Mouse (Mus musculus) liver, embryonic 15.5 days (tissue): ENCODE results near the gene Ip6k1. TPM values are rescaled to one million over a fixed set of nuclear protein-coding genes. Genes with fewer than 3 reads are reported as not detected.

Experiments
- ATAC-seq: fragments of 200-750 bp; cut with Nextera tagmentation; 2 replicates; pipeline ENCODE4 v1.8.0; 2017; ENCODE audit warnings: moderate number of reproducible peaks, mild to moderate bottlenecking, moderate library complexity; ENCODE audit not compliant: insufficient read depth
- H3K27ac ChIP-seq: fragments of 300-500 bp; sonication (generic); replicated peaks from 2 replicates; pipeline ENCODE4 v1.5.1; 2015; ENCODE audit warnings: mild to moderate bottlenecking, inconsistent platforms
- H3K27me3 ChIP-seq: fragments of 300-500 bp; sonication (generic); 2 replicates; pipeline ENCODE4 v1.6.1; 2015; ENCODE audit warnings: mild to moderate bottlenecking, inconsistent platforms
- H3K36me3 ChIP-seq: fragments of 300-500 bp; sonication (generic); replicated peaks from 2 replicates; pipeline ENCODE4 v1.6.1; 2015; ENCODE audit warnings: moderate library complexity, mild to moderate bottlenecking, inconsistent platforms
- H3K4me1 ChIP-seq: fragments of 300-500 bp; sonication (generic); replicated peaks from 2 replicates; pipeline ENCODE4 v1.6.1; 2015; ENCODE audit warnings: inconsistent platforms
- H3K4me2 ChIP-seq: fragments of 300-500 bp; sonication (generic); 2 replicates; pipeline ENCODE4 v1.6.1; 2015; ENCODE audit warnings: moderate library complexity, mild to moderate bottlenecking, inconsistent platforms
- H3K4me3 ChIP-seq: fragments of 300-500 bp; sonication (generic); replicated peaks from 2 replicates; pipeline ENCODE4 v1.5.1; 2015; ENCODE audit warnings: mild to moderate bottlenecking, inconsistent platforms
- H3K9ac ChIP-seq: fragments of 300-500 bp; sonication (generic); 2 replicates; pipeline ENCODE4 v1.6.1; 2015; ENCODE audit warnings: moderate library complexity, mild to moderate bottlenecking, inconsistent platforms
- H3K9me3 ChIP-seq: fragments of 300-500 bp; sonication (generic); replicated peaks from 2 replicates; pipeline ENCODE4 v1.6.1; 2016; ENCODE audit warnings: inconsistent platforms
- WGBS: fragments of 180-500 bp; shearing (Covaris S2); methylation state at CpG from one replicate; pipeline ENCODE4 v1.1.7; 2015; ENCODE audit warnings: mixed read lengths; ENCODE audit not compliant: insufficient replicate concordance; 5-methylcytosine and 5-hydroxymethylcytosine counted together
- polyA plus RNA-seq: library from polyadenylated mRNA; unstranded; fragments of >200 nt; fragmentation: Nextera tagmentation; extraction: Ambion mirVana; gene quantifications from 2 replicates; pipeline ENCODE4 v1.2.1, GENCODE M21; 2015

Ip6k1 gene
- polyA plus RNA-seq, 1 experiment from 2014 or later, result 35.3 TPM

DNA sequence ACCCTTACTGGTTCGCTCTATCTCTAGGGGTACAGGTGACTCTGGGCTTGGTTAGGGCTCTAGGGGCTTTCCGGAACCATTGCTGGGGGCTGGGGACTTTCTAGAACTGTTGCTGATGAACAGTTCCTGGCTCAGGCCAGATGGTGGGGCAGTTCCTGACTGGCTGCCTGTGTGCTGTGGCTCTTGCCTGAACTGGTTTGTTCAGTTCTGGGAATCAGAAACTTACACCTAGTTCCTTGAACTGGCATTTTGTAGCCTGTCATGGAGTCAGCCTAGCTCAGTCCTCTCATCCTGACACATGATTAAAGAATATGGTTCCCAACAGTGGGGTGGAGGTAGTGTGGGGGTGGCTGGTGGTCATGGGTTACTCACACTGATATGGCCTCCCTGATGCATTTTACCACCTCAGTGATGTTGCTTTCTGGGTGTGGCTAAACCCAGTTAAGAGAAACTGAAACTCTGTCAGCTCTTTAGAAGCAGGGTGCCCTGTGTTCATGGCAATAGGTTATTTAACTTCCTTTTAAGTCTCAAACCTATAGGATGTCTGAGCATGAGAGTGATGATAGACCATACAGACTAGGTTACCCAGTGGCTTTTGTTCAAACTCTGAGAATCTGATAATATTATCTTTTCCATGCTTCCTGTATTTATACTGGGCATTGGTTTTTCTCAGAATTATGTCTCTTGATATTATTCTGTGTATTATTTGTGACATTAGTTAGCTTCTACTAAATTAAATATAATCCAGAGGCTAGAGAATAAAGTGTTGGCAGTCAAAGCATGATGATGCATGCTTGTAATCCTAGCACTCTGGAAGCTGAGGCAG lies 33.2 kb downstream of the Ip6k1 start:
- H3K27me3 ChIP-seq, result no peaks in the 10 kb centered on the region
- H3K27ac ChIP-seq, result no peak overlapping the region
- ATAC-seq, result no peak
- H3K9ac ChIP-seq, result no peak overlapping the region
- WGBS, result 94% methylated on average over 2 of the region's 2 CpGs
- no peak overlapping the region for H3K4me2 ChIP-seq
- no peaks in the 10 kb centered on the region for H3K9me3 ChIP-seq
- no peaks in the 10 kb centered on the region for H3K4me1 ChIP-seq
- peaks cover 87% of the 10 kb centered on the region for H3K36me3 ChIP-seq
- no peak overlapping the region for H3K4me3 ChIP-seq

DNA sequence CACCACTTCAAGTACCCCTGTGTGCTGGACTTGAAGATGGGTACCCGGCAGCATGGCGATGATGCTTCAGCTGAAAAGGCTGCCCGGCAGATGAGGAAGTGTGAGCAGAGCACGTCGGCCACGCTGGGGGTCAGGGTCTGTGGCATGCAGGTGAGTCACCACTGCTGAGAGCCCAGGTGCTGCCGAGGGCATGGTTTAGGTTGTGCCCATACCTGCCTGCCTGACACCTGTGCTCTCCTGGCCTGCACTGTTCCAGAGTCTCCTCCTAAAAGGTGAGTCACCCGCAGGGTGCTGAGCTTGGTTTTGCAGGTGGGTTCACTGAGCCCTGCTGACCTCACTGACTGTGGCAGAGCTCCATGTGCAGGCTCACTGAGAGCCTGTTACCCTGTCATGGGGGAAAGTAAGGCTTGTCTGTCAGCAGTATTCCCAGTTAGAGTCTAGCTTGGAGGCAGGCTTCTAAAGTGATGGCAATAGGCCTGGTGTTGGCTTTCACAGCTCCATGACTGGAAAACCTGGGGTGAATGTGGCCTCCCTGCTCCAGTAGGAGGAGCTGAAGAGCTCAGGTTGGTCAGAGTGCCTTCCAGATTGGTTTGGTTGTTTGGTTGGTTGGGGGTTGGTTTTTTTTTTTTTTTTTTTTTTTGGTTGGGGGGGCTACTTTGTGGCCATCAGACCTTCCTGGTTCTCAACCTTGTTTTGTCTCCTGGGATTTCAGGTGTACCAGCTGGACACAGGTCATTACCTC lies 42.6 kb downstream of the Ip6k1 start:
- H3K27me3 ChIP-seq, result no peaks in the 10 kb centered on the region
- H3K4me2 ChIP-seq, result no peak overlapping the region
- no peak overlapping the region for H3K4me3 ChIP-seq
- H3K4me1 ChIP-seq, result peaks cover 34% of the 10 kb centered on the region
- peaks cover 77% of the 10 kb centered on the region for H3K36me3 ChIP-seq
- H3K27ac ChIP-seq, result no peak overlapping the region
- no peaks in the 10 kb centered on the region for H3K9me3 ChIP-seq
- 88% methylated on average over 8 of the region's 8 CpGs for WGBS
- no peak overlapping the region for H3K9ac ChIP-seq
- no peak for ATAC-seq

DNA sequence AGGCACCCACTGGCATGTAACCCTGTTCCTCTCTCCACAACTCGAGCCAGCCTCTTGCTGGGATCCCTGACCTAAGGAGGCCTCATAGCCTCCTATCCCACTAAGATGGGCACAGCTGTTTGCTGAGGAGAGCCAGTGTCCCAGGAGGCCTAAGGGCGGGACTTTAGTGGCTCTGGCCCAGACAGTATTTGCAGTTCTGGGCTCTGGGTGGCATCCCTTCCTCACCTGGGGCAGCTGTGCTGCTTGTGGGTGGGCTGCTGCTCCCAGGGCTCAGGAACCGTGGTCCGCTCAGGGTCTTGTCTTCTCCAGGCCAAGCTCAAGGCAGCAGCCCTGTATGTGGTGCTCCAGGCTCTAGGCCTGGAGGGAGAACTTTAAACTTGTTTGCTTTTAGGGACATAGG lies 44.3 kb downstream of the Ip6k1 start:
- Histone ChIP-seq H3K36me3 (peaks cover 78% of the 10 kb centered on the region), H3K4me2 (peak overlapping the region; percentile 94; the same call in 1 of the 2 replicates), H3K27ac (peak overlapping the region; percentile 90), H3K27me3 (no peaks in the 10 kb centered on the region), H3K9ac (no peak overlapping the region), H3K4me3 (no peak overlapping the region), H3K4me1 (peaks cover 46% of the 10 kb centered on the region), H3K9me3 (no peaks in the 10 kb centered on the region)
- 78% methylated on average over 4 of the region's 4 CpGs for WGBS
- ATAC-seq, result no peak

DNA sequence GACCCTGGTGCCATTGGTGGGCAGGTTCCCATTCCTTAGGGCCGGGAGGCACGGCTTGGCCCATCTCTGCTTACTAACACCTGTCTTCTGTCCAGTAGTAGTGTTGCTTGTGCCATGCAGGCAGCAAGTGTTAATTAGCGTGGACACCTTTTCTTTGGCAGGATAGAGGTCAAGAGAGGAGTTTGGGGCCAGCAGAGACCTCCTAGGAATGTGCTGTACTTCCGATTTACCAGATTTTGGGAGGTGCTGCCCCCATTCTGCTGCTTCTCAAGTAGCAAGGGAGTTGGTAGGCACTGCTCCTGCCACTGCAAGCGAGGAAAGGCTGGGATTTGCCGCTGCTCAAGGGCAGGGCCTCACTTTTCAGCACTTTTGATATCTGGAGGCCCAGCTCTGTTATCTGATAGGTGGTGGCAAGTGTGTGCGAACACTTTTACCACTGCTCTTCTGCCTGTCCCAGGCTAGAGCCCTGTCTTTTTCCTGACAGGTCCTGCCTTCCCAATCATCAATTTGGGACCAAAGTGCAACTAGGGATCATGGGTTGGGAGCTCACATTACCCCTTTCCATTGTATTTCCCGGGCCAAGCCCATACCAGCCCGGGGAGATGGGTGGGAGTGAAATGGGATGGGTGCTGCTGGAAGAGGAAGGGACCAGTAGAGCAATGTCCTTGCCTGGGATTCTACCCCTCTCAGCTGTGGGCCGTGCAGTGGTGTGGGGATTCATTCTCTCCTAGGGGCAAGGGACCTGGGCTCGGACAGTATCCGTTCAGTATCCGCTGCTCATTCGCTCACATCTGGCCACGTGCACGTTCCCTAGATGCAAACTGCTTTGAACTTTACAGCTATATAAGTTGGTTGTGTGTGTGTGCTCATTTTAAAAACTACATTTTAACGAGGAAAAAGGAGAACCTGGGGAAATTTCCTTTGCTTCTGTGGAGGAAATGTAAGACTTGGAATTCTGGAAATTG lies 45.6 kb downstream of the Ip6k1 start:
- Histone ChIP-seq H3K36me3 (peaks cover 78% of the 10 kb centered on the region), H3K9me3 (no peaks in the 10 kb centered on the region), H3K4me2 (peak overlapping the region; percentile 94), H3K9ac (peak overlapping the region; percentile 56), H3K27me3 (no peaks in the 10 kb centered on the region), H3K4me3 (peak overlapping the region; percentile 74), H3K4me1 (peaks cover 59% of the 10 kb centered on the region), H3K27ac (peak overlapping the region; percentile 90)
- WGBS, result 34% methylated on average over 17 of the region's 17 CpGs
- ATAC-seq, result no peak; the same call in 1 of the 2 replicates

DNA sequence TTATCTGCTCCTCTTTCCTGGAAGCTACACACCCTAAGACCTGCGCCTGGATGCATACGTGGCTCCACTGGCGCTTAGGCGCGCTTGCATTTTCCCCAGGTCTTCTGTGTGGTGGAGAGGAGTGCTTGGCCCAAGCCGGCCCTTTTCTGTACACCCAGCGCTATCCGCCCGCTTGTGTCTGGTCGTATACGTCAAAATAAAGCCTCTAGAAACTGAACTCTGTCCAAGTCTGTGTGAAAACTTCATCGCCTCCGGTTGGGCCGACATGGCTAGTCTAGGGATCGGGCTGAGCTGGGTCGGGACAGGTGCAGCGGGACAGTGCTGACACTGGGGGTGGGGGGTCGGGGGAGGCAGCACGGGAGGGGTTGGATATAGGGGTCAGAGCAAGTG lies 46.3 kb downstream of the Ip6k1 start:
- WGBS, result under 1% methylated on average over 19 of the region's 19 CpGs
- Histone ChIP-seq H3K4me1 (peaks cover 66% of the 10 kb centered on the region), H3K9me3 (no peaks in the 10 kb centered on the region), H3K27ac (peak overlapping the region; percentile 90), H3K36me3 (peaks cover 78% of the 10 kb centered on the region), H3K27me3 (no peaks in the 10 kb centered on the region), H3K9ac (peak overlapping the region; percentile 56), H3K4me3 (peak overlapping the region; percentile 74), H3K4me2 (peak overlapping the region; percentile 94)
- peak; percentile 4 for ATAC-seq

DNA sequence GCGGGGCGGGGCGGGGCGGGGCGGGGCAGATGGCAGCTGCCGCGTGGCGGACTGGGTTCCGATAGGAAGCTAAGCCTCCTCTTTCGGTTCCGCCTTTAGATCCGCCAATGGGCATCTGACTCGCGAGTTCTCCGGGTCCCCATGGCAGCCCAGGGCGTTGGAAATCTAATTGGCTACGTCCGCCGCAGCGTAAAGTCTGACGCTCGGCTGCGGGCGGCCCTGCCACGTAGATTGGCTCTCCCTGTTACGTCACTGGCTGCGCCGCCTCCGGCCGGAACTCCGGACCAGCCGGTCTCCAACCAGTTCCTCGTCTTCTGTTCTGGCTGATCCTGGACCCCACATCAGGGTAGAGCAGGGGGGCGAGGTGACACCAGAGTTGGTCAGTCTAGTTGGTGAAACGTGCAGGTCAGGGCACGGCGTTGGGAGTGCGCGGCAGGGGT lies 46.7 kb downstream of the Ip6k1 start, which contains the start of gene Gmppb:
Gene Gmppb (plus strand): TSS at position 227 of the 440 bp plus-strand sequence.
- Histone ChIP-seq H3K9me3 (no peaks in the 10 kb centered on the region), H3K27me3 (no peaks in the 10 kb centered on the region), H3K4me3 (peak within 1 kb of the TSS; percentile 74), H3K36me3 (peaks cover 78% of the 10 kb centered on the region), H3K4me2 (peak within 1 kb of the TSS; percentile 94), H3K27ac (peak within 1 kb of the TSS; percentile 90), H3K9ac (peak within 1 kb of the TSS; percentile 70), H3K4me1 (peaks cover 71% of the 10 kb centered on the region)
- under 1% methylated on average over 39 of the region's 39 CpGs for WGBS
- ATAC-seq, result peak; percentile 93

DNA sequence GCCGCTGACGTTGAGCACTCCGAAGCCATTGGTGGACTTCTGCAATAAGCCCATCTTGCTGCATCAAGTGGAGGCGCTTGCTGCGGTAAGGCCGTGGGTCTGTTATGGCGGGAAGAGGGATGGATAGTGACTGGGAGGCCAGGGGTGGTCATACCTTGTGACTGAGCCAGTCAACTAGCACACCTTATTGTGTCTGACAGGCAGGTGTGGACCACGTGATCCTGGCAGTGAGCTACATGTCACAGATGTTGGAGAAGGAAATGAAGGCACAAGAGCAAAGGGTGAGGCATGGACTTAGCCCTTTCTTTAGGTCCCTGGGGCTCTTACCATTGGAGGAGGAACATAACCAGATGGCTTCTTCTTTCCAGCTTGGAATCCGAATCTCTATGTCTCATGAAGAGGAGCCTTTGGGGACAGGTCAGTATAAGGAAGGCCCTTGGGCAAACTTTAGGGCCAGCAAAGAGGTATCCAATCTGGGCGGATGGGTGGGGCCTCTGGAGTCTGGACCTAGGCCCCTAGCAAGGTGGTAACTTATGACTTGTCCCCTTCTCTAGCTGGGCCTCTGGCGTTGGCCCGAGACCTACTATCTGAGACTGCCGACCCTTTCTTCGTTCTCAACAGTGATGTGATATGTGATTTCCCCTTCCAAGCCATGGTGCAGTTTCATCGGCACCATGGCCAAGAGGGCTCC lies 47.4 kb downstream of the Ip6k1 start:
- peaks cover 75% of the 10 kb centered on the region for H3K4me1 ChIP-seq
- peaks cover 81% of the 10 kb centered on the region for H3K36me3 ChIP-seq
- peak overlapping the region; percentile 94 for H3K4me2 ChIP-seq
- no peaks in the 10 kb centered on the region for H3K9me3 ChIP-seq
- WGBS, result 34% methylated on average over 15 of the region's 15 CpGs
- H3K27me3 ChIP-seq, result no peaks in the 10 kb centered on the region
- peak overlapping the region; percentile 81 for H3K27ac ChIP-seq
- H3K9ac ChIP-seq, result peak overlapping the region; percentile 70
- no peak for ATAC-seq
- H3K4me3 ChIP-seq, result peak overlapping the region; percentile 74

DNA sequence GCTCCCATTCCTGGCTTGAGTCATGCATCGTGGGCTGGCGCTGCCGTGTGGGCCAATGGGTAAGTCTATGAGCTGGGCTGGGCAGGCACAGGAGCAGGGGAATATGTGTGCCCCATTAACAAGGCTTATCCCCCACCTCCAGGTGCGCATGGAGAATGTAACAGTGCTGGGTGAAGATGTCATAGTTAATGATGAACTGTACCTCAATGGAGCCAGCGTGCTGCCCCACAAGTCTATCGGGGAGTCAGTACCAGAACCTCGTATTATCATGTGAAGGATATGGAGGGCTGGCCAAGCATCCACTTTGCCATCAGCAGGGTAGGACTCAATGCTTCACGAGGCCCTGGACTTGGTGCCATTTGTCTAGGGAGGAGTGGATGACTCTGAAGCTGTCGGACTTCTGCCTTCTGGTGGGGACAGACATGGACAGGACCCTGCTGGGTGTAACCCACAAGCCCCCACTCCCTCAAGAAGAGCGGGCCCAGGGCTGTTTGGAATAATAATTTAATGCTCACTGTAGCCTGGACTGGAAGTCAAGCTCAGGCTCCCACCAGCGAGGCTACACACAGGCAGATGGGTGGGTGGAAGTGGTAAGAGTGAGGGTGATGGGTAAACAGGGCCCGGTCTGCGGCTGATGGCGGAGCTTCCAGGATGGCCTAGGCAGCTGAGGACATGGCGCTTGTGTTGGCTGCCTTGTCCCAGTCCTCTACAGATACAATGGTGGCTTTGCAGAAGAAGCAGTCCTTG lies 49.1 kb downstream of the Ip6k1 start:
- H3K27ac ChIP-seq, result no peak overlapping the region
- H3K4me2 ChIP-seq, result no peak overlapping the region
- H3K4me1 ChIP-seq, result peaks cover 74% of the 10 kb centered on the region
- H3K9ac ChIP-seq, result no peak overlapping the region
- H3K4me3 ChIP-seq, result no peak overlapping the region
- H3K9me3 ChIP-seq, result no peaks in the 10 kb centered on the region
- ATAC-seq, result no peak
- H3K27me3 ChIP-seq, result no peaks in the 10 kb centered on the region
- H3K36me3 ChIP-seq, result peaks cover 81% of the 10 kb centered on the region
- WGBS, result 89% methylated on average over 15 of the region's 15 CpGs

DNA sequence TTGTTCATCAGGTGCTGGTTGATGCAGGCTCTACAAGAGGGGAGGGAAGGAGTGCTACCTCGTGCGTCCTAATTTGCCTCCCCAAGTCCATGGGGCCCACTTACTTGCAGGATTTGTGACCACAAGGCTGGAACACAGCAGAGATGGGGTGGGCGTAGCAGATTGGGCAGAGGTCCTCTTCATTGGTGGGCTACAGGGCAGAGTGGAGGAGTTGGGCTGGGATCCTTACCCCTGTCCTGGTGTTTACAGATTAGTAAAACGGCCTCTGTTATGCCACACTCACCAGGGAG lies 49.6 kb downstream of the Ip6k1 start:
- Histone ChIP-seq H3K27ac (peak overlapping the region; percentile 53; the same call in 1 of the 2 replicates), H3K27me3 (no peaks in the 10 kb centered on the region), H3K9me3 (no peaks in the 10 kb centered on the region), H3K4me1 (peaks cover 69% of the 10 kb centered on the region), H3K4me2 (no peak overlapping the region), H3K9ac (no peak overlapping the region), H3K4me3 (no peak overlapping the region), H3K36me3 (peaks cover 81% of the 10 kb centered on the region)
- ATAC-seq, result no peak
- 86% methylated on average over 4 of the region's 4 CpGs for WGBS

DNA sequence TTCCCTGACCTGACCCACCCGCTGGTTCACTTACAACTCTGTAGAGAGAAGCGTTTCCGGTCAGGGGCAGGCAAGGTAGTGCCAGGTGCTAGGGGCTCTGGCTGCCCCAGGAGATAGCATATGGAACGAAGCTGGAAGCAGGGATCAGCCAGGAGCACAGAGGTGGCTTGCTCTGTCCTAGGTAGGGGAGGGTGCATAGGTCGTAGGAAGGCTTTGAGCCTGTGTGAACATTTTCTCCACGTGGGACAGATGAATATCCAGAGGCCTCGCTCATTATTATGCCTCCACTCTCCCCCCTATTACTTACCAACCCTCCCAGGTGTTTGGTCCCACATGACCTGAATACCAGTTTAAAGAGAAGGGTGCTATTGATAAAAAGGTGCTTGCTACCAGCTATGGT lies 50.1 kb downstream of the Ip6k1 start:
- Histone ChIP-seq H3K27me3 (no peaks in the 10 kb centered on the region), H3K9me3 (no peaks in the 10 kb centered on the region), H3K4me3 (no peak overlapping the region), H3K27ac (peak overlapping the region; percentile 53), H3K36me3 (peaks cover 81% of the 10 kb centered on the region), H3K4me2 (0 out of 2 replicates have a peak overlapping the region, but pooled peaks have one; percentile 56), H3K9ac (0 out of 2 replicates have a peak overlapping the region, but pooled peaks have one; percentile 23), H3K4me1 (peaks cover 63% of the 10 kb centered on the region)
- WGBS, result 66% methylated on average over 7 of the region's 7 CpGs
- no peak for ATAC-seq
